Mouse (Mus musculus) hindbrain, embryonic 11.5 days (tissue): Measurements from ENCODE around the gene Cpne9. TPM values are rescaled to one million over a fixed set of nuclear protein-coding genes. Genes with fewer than 3 reads are reported as not detected.

Source experiments
- ATAC-seq: fragments of 200-750 bp; cut with Nextera tagmentation; 2 replicates; pipeline ENCODE4 v1.8.0; 2017; ENCODE audit warnings: mild to moderate bottlenecking, moderate TSS enrichment, moderate library complexity; ENCODE audit not compliant: low FRiP score
- DNase-seq: peaks from one replicate; pipeline ENCODE4 v3.0.0-alpha.2; 2015; ENCODE audit warnings: low spot score
- H3K27ac ChIP-seq: fragments of 300-500 bp; sonication (generic); 2 replicates; pipeline ENCODE4 v1.5.1; 2014; ENCODE audit warnings: mild to moderate bottlenecking, low read depth, low read length
- H3K27me3 ChIP-seq: fragments of 300-500 bp; sonication (generic); 2 replicates; pipeline ENCODE4 v1.6.1; 2014; ENCODE audit warnings: mild to moderate bottlenecking, low read length, moderate library complexity, mixed read lengths; ENCODE audit not compliant: control insufficient read depth, insufficient read depth
- H3K36me3 ChIP-seq: fragments of 300-500 bp; sonication (generic); 2 replicates; pipeline ENCODE4 v1.6.1; 2014; ENCODE audit warnings: mild to moderate bottlenecking, low read length, moderate library complexity, mixed read lengths; ENCODE audit not compliant: control insufficient read depth, insufficient read depth
- H3K4me1 ChIP-seq: fragments of 300-500 bp; sonication (generic); replicated peaks from 2 replicates; pipeline ENCODE4 v1.6.1; 2014; ENCODE audit warnings: low read length, mixed read lengths; ENCODE audit not compliant: control insufficient read depth, insufficient read depth
- H3K4me2 ChIP-seq: fragments of 300-500 bp; sonication (generic); replicated peaks from 2 replicates; pipeline ENCODE4 v1.6.1; 2014; ENCODE audit warnings: mild to moderate bottlenecking, low read depth, low read length
- H3K4me3 ChIP-seq: fragments of 300-500 bp; sonication (generic); 2 replicates; pipeline ENCODE4 v1.5.1; 2014; ENCODE audit warnings: low read depth, low read length
- H3K9ac ChIP-seq: fragments of 300-500 bp; sonication (generic); 2 replicates; pipeline ENCODE4 v1.6.1; 2014; ENCODE audit warnings: low read depth, low read length
- H3K9me3 ChIP-seq: fragments of 300-500 bp; sonication (generic); 2 replicates; pipeline ENCODE4 v1.6.1; 2016; ENCODE audit warnings: low read length; ENCODE audit not compliant: control insufficient read depth
- WGBS: fragments of 180-500 bp; shearing (Covaris S2); extraction: QIAGEN DNeasy Blood & Tissue Kit; methylation state at CpG from one replicate; pipeline ENCODE4 v1.1.7; 2014; 5-methylcytosine and 5-hydroxymethylcytosine counted together
- polyA plus RNA-seq: library from polyadenylated mRNA; unstranded; fragments of >200 nt; fragmentation: Nextera tagmentation; extraction: Ambion mirVana; gene quantifications from 2 replicates; pipeline ENCODE4 v1.2.1, GENCODE M21; 2014

The Cpne9 gene
- polyA plus RNA-seq, 1 experiment from 2014 or later: 0.29 TPM

DNA sequence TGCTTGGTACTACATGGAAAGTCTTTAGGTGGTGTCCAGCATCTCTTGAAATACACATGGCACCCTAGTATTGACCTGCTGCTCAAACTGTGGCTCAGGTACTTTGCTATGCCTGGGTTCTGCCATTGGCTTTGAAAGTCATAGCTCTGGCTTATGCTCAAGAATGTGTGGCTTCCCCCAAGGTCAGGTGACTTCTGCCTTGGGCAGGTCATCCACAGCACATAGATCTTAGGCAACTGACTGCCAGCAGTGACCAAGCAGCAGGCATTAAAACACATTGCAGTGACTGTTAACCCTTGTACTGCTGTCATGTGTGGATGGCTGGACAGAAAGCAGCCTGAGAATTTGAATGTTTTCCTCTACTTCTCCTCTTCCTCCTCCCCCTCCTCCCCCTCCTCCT is 27.2 kb upstream of the Cpne9 start:
- H3K36me3 ChIP-seq: peaks cover 11% of the 10 kb centered on the region; the same call in 1 of the 2 replicates
- no peaks in the 10 kb centered on the region for H3K9me3 ChIP-seq
- ATAC-seq (no peak), DNase-seq (no peak)
- no peak overlapping the region for H3K4me3 ChIP-seq
- no peak overlapping the region for H3K27ac ChIP-seq
- H3K9ac ChIP-seq: no peak overlapping the region
- no peaks in the 10 kb centered on the region for H3K4me1 ChIP-seq
- no peak overlapping the region for H3K4me2 ChIP-seq
- no peaks in the 10 kb centered on the region for H3K27me3 ChIP-seq

DNA sequence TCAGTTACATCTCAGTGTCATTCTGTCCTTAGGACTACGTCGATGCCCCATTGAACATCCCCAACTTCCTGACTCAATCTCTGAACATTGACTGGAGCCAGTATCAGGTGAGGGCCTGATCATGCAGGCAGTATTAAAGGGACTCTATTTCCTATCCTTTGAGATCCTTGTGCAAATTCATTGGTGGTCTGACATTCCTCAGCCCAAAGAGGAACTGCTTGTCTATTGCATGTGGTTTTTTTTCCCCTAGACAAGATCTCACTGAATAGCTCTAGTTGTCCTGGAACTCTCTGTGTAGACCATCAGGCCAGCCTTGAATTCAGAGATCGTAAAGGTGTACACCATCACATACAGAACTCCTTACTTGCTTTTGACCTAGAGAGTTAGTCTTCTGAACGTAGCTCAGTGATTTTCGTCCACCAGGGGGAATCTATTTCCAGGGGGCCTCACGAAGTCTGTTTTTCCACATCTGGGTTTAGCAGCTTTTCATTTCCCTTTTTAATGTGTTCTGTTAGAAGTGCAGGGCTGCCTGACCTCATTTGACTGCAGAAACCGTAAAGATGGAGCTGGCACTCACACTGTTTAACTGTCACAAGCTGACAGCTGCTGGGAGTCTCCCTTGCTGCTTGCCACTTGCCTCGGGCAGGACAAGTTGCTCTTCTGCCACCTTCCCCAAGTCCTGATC is 20.8 kb upstream of the Cpne9 start:
- 88% methylated on average over 8 of the region's 8 CpGs for WGBS
- Histone ChIP-seq H3K4me2 (no peak overlapping the region), H3K27me3 (no peaks in the 10 kb centered on the region), H3K36me3 (0 out of 2 replicates have a peak, but pooled peaks cover 5% of the 10 kb centered on the region), H3K9ac (no peak overlapping the region), H3K27ac (no peak overlapping the region), H3K4me3 (no peak overlapping the region), H3K9me3 (no peaks in the 10 kb centered on the region), H3K4me1 (no peaks in the 10 kb centered on the region)
- ATAC-seq: no peak
- no peak for DNase-seq

DNA sequence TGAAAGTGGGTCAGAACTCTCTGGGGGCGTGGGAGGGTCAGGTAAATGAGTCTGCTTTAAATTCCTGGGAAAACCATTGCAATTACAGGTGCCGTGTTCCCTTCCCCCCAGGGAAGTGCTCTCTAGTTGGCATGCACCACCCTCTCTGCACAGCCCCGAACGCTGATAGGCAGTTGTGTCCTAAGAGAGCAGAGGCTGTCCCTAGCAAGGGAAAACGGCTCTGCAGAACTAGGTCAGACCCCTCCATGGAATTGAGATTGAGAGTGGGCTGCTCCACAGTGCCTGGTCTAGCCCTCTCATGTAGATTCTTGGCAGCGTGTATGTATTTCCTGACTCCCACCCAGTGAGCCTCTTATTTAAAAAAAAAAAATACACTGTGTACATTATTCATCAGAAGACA is 18.6 kb upstream of the Cpne9 start:
- ATAC-seq: no peak
- Histone ChIP-seq H3K4me3 (no peak overlapping the region), H3K4me2 (no peak overlapping the region), H3K27ac (no peak overlapping the region), H3K27me3 (no peaks in the 10 kb centered on the region), H3K36me3 (0 out of 2 replicates have a peak, but pooled peaks cover 3% of the 10 kb centered on the region), H3K4me1 (no peaks in the 10 kb centered on the region), H3K9ac (no peak overlapping the region), H3K9me3 (no peaks in the 10 kb centered on the region)
- DNase-seq: no peak
- WGBS: 88% methylated on average over 6 of the region's 6 CpGs

DNA sequence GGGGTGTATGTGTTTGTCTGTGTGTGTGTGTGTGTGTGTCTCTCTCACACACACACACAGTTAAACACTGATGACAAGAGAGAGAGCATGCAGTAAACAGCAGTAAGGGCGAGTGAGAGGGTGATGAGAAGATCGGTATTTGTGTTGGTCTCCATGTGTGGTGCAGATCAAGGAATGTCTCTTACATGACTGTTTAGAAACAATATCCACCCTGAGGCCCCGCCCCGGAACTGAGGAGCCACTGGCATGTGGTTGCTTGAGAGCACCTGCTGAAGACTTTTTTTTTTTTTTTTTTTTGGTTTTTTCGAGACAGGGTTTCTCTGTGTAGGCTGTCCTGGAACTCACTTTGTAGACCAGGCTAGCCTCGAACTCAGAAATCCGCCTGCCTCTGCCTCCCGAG is 17.7 kb upstream of the Cpne9 start:
- Histone ChIP-seq H3K4me1 (no peaks in the 10 kb centered on the region), H3K4me2 (no peak overlapping the region), H3K36me3 (0 out of 2 replicates have a peak, but pooled peaks cover 3% of the 10 kb centered on the region), H3K9ac (no peak overlapping the region), H3K27ac (no peak overlapping the region), H3K4me3 (no peak overlapping the region), H3K9me3 (no peaks in the 10 kb centered on the region), H3K27me3 (no peaks in the 10 kb centered on the region)
- 90% methylated on average over 8 of the region's 8 CpGs for WGBS
- ATAC-seq (no peak), DNase-seq (no peak)

DNA sequence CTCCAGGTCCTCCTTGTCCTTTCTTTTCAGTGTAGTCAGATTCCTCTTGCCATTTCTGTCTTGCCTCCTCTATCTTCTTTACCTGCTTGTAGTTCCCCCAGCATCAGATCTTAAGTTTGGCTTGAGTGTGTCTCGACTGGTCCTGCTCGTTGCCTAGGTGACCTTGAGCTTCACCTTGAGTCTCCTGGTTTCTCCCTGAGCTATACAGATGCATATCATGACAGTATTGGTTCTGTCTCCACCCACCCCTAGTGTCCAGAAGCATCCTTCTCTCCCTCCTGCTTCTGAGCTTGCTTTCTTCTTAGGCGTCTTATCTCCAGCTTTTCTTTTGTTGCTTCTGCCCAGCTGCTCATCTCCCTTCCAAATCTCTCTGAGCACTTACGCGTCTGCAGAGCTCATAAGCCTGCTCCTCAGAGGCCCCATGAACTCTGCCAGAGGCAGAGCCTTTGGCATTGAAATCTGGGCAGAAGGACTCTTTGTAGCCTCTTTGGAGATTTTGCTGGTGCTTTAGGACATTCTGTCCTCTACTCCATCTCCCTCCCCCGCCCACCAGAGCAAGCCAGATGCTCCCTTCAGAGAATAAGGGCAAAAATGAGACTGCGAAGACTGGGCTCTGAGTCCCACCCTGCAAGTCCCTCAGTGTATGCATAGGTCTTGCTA is 15.0 kb upstream of the Cpne9 start:
- no peak overlapping the region for H3K4me3 ChIP-seq
- DNase-seq: no peak
- no peak overlapping the region for H3K27ac ChIP-seq
- H3K27me3 ChIP-seq: no peaks in the 10 kb centered on the region
- no peak overlapping the region for H3K4me2 ChIP-seq
- no peaks in the 10 kb centered on the region for H3K4me1 ChIP-seq
- H3K36me3 ChIP-seq: 0 out of 2 replicates have a peak, but pooled peaks cover 3% of the 10 kb centered on the region
- 92% methylated on average over 7 of the region's 7 CpGs for WGBS
- no peak for ATAC-seq
- H3K9ac ChIP-seq: no peak overlapping the region
- no peaks in the 10 kb centered on the region for H3K9me3 ChIP-seq

DNA sequence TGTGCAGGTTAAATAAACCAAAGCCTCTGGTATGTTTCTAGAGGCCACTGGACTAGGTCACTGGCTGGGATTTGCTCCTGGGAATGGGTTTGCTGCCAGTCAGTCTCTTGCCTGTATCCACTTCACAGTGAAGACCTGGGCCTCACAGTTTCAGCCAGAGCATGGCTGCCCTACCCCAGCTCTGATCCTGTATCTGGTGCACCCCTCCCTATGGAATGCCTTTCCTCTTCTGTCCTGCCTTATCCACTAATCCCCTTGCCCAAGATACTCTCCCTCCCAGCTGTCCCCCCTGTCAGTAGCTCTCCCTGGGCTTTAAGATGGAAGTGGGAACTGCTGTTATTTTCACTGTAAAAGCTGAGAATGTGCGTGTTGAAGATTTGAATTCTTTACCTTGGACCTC is 14.1 kb upstream of the Cpne9 start:
- H3K9me3 ChIP-seq: no peaks in the 10 kb centered on the region
- H3K9ac ChIP-seq: no peak overlapping the region
- no peak overlapping the region for H3K27ac ChIP-seq
- ATAC-seq (no peak), DNase-seq (no peak)
- H3K4me3 ChIP-seq: no peak overlapping the region
- no peaks in the 10 kb centered on the region for H3K4me1 ChIP-seq
- H3K4me2 ChIP-seq: no peak overlapping the region
- 82% methylated on average over 1 of the region's 1 CpGs for WGBS
- 0 out of 2 replicates have a peak, but pooled peaks cover 3% of the 10 kb centered on the region for H3K36me3 ChIP-seq
- no peaks in the 10 kb centered on the region for H3K27me3 ChIP-seq

DNA sequence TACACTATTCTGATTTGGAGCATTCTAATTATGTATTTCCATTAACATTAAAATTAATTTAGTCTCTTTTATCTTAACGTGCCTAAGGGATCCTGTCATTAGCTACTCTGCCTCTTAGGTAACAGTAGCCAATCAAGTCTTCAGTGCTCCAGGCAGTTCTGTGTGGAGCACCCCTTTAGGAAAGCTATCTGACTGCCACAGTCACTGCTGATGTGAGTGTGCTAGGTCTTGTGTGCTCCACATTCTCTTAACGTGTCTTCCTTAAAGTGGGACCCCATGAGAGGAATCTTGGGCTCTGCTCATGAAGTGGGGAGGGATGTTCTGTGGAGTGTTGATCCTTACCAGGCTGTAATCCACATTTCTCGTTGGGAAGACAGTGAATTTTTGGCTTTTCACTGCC is 9.7 kb upstream of the Cpne9 start:
- no peak overlapping the region for H3K27ac ChIP-seq
- no peaks in the 10 kb centered on the region for H3K4me1 ChIP-seq
- no peak overlapping the region for H3K9ac ChIP-seq
- H3K27me3 ChIP-seq: no peaks in the 10 kb centered on the region
- no peak overlapping the region for H3K4me3 ChIP-seq
- WGBS: 88% methylated on average over 3 of the region's 3 CpGs
- DNase-seq (no peak), ATAC-seq (no peak)
- 0 out of 2 replicates have a peak, but pooled peaks cover 3% of the 10 kb centered on the region for H3K36me3 ChIP-seq
- no peaks in the 10 kb centered on the region for H3K9me3 ChIP-seq
- no peak overlapping the region for H3K4me2 ChIP-seq

DNA sequence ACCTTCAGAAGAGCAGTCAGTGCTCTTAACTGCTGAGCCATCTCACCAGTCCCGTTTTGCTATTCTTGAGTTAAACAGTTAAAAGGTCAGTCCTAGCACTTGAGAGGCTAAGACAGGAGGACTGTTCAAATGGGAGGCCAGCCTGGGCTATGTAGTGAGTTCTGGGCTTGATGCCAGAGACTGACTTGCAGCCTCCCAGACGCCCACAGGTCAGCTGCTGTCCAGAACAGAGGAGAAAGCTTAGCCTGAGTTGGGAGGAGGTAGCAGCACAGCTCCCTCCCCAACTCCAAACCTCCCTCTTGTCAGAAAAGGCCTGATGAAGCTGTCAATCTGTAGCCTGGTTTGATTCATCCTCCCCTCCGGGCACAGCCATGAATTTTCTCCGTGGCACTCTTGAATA is 5.3 kb upstream of the Cpne9 start:
- H3K36me3 ChIP-seq: 0 out of 2 replicates have a peak, but pooled peaks cover 2% of the 10 kb centered on the region
- H3K27ac ChIP-seq: no peak overlapping the region
- H3K4me2 ChIP-seq: no peak overlapping the region
- WGBS: 81% methylated on average over 4 of the region's 4 CpGs
- H3K9ac ChIP-seq: no peak overlapping the region
- no peak for ATAC-seq
- peaks cover 3% of the 10 kb centered on the region for H3K27me3 ChIP-seq
- no peaks in the 10 kb centered on the region for H3K9me3 ChIP-seq
- no peak for DNase-seq
- no peaks in the 10 kb centered on the region for H3K4me1 ChIP-seq
- H3K4me3 ChIP-seq: no peak overlapping the region

DNA sequence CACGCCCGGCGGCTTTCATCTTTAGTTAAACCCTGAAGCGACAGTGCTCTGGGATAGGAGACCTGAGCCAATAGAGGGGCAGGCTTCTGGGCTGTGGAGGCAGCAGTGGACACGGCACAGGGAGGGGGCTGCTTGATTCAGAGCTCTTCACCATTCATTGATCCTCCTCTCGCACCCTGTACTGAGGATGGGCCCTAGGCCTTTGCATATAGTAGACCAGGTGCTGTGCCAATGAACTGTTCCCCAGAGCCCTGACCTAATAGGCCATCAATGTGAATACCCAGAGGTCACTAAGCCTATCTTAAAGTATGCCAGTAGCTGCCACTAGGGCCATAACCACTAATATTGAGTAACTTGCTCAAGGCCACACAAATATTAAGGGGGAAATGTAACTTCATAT is 431 bp upstream of the Cpne9 start:
- Histone ChIP-seq H3K4me3 (no peak overlapping the region), H3K9me3 (no peaks in the 10 kb centered on the region), H3K4me1 (peaks cover 3% of the 10 kb centered on the region), H3K27ac (no peak overlapping the region), H3K9ac (no peak overlapping the region), H3K36me3 (0 out of 2 replicates have a peak, but pooled peaks cover 2% of the 10 kb centered on the region), H3K4me2 (no peak overlapping the region), H3K27me3 (peaks cover 25% of the 10 kb centered on the region)
- ATAC-seq (peak; percentile 52; the same call in 1 of the 2 replicates), DNase-seq (no peak)
- 68% methylated on average over 6 of the region's 6 CpGs for WGBS
